Mouse (Mus musculus): Measurements from ENCODE around the gene Gm10638.

- TF ChIP-seq POLR2A (IDR thresholded peaks at IDR 0.05; ENCODE audit: insufficient read depth, low read length) (no peak), EP300 (IDR thresholded peaks at IDR 0.05; ENCODE audit: insufficient read depth, low read depth, low read length) (no peak)
Observed at GRCm38 (mm10) chr8:86721490-86721889, 24.0 kb upstream of the Gm10638 start.

All from ES-Bruce4 (cell line).